In the genomic region with DNA sequence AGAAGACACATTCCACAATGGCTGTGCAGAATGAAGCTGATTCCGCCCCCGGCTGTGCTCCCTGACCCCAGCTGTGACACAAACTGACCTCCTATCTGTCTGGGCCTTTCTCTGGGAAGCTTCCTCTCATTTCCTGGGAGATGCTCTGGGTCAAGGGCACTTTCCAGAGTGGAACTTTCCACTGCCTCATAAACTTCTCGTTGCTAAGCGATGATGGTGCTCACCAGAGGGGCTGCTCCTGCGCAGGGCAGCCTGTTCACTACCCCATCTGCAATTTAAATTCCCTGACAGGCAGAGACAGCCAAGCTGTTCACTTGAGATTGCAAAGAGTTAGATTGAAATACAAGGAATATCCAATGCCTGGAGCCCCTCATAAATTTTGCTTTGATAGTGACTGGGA, we compare ENCODE assay signal across 16 mouse cellular contexts.
DNase-seq lines count a peak whose midpoint lies in the region; ATAC-seq and TF ChIP-seq lines count a peak whose summit lies in the region.
"Had no signal": no experiment of that assay in that cellular context is flagged by ENCODE, and none has a peak within 500 bp of the region (broad histone marks: within the 10 kb centered on the region; RNA-seq: fewer than 3 reads in every experiment).

No protein-coding gene starts in this region.

- WGBS in forebrain, embryonic 14.5 days = 65% methylated on average over 5 of the region's 5 CpGs
- 75% methylated on average over 5 of the region's 5 CpGs for WGBS in forebrain, embryonic 10.5 days
- 23% methylated on average over 5 of the region's 5 CpGs for WGBS in kidney, postnatal 0 days

- peak; percentile 61 for DNase-seq in forebrain, embryonic 14.5 days (ENCODE audit: low spot score)
- no peak for DNase-seq in forebrain, embryonic 10.5 days (ENCODE audit: extremely low spot score, low spot score)
- peak; percentile 73 for DNase-seq in brain, embryonic 14.5 days (ENCODE audit: low read depth)
- DNase-seq in kidney, postnatal 0 days (ENCODE audit: low spot score) = peak; percentile 77
- DNase-seq in neural tube, embryonic 10.5 days (ENCODE audit: extremely low spot score, low spot score) = peak; percentile 17
- DNase-seq in spleen, postnatal 14 days (ENCODE audit: low spot score in 2 of 2) = no peak
- DNase-seq in cerebellum, adult 9-11 months = no peak
- DNase-seq in ovary, postnatal 14 days (ENCODE audit: low spot score) = no peak
- DNase-seq: adrenal gland, postnatal 10 days; cerebellum, adult 18-20 months; left cerebral cortex, postnatal 4 days; lung, embryonic 14.5 days; right cerebral cortex, adult 18-20 months had no signal

- no peaks in the 10 kb centered on the region for H3K9me3 ChIP-seq in forebrain, embryonic 14.5 days (replicated peaks; ENCODE audit: control insufficient read depth, low read length)
- H3K9me3 ChIP-seq in forebrain, embryonic 10.5 days = no peaks in the 10 kb centered on the region
- no peaks in the 10 kb centered on the region for H3K9me3 ChIP-seq in kidney, postnatal 0 days (replicated peaks; ENCODE audit: low read length)
- H3K9me3 ChIP-seq: embryonic facial prominence, embryonic 15.5 days; heart, embryonic 15.5 days had no signal

- ATAC-seq in forebrain, embryonic 14.5 days = peak; percentile 55; the same call in 1 of the 2 replicates
- no peak; the same call in 1 of the 2 replicates for ATAC-seq in kidney, postnatal 0 days (replicated peaks; ENCODE audit: low FRiP score, low read depth)

- H3K36me3 ChIP-seq in forebrain, embryonic 14.5 days (ENCODE audit: control insufficient read depth, insufficient read depth, low read length) = no peaks in the 10 kb centered on the region
- no peaks in the 10 kb centered on the region for H3K36me3 ChIP-seq in forebrain, embryonic 10.5 days (replicated peaks)
- no peaks in the 10 kb centered on the region for H3K36me3 ChIP-seq in kidney, postnatal 0 days (ENCODE audit: insufficient read depth, low read length)
- H3K36me3 ChIP-seq: embryonic facial prominence, embryonic 15.5 days; heart, embryonic 15.5 days had no signal

- no peak for TF ChIP-seq POLR2A in brain, embryonic 14.5 days (IDR thresholded peaks at IDR 0.05; ENCODE audit: borderline replicate concordance, extremely low read depth, insufficient read depth, insufficient read length, poor library complexity, severe bottlenecking)

- H3K4me2 ChIP-seq in forebrain, embryonic 14.5 days (ENCODE audit: low read length) = no peak overlapping the region
- peak overlapping the region; percentile 36 for H3K4me2 ChIP-seq in kidney, postnatal 0 days (ENCODE audit: low read length)
- H3K4me2 ChIP-seq: embryonic facial prominence, embryonic 15.5 days; heart, embryonic 15.5 days; lung, embryonic 14.5 days had no signal

- 0 out of 2 replicates have a peak overlapping the region, but pooled peaks have one; percentile 44 for H3K27ac ChIP-seq in forebrain, embryonic 14.5 days (ENCODE audit: low read depth, low read length)
- H3K27ac ChIP-seq in forebrain, embryonic 10.5 days = no peak overlapping the region
- H3K27ac ChIP-seq in kidney, postnatal 0 days = no peak overlapping the region
- H3K27ac ChIP-seq: embryonic facial prominence, embryonic 15.5 days; gastrocnemius, adult 2 months; heart, embryonic 15.5 days had no signal

- H3K4me3 ChIP-seq in forebrain, embryonic 14.5 days (ENCODE audit: low read depth, low read length) = no peak overlapping the region
- H3K4me3 ChIP-seq in forebrain, embryonic 10.5 days = no peak overlapping the region
- no peak overlapping the region for H3K4me3 ChIP-seq in kidney, postnatal 0 days (replicated peaks; ENCODE audit: low read depth, low read length)
- H3K4me3 ChIP-seq: embryonic facial prominence, embryonic 15.5 days; gastrocnemius, adult 2 months; heart, embryonic 15.5 days had no signal

- no peaks in the 10 kb centered on the region for H3K27me3 ChIP-seq in forebrain, embryonic 14.5 days (replicated peaks; ENCODE audit: control insufficient read depth, insufficient read depth, low read length)
- 0 out of 2 replicates have a peak, but pooled peaks cover 9% of the 10 kb centered on the region for H3K27me3 ChIP-seq in forebrain, embryonic 10.5 days (ENCODE audit: poor library complexity, severe bottlenecking)
- H3K27me3 ChIP-seq in kidney, postnatal 0 days (ENCODE audit: insufficient read depth, low read length) = no peaks in the 10 kb centered on the region

- no peak overlapping the region for H3K9ac ChIP-seq in forebrain, embryonic 14.5 days (ENCODE audit: low read length)
- H3K9ac ChIP-seq in kidney, postnatal 0 days (ENCODE audit: low read depth, low read length) = no peak overlapping the region
- H3K9ac ChIP-seq: embryonic facial prominence, embryonic 15.5 days; heart, embryonic 15.5 days; lung, embryonic 14.5 days had no signal

- H3K4me1 ChIP-seq in forebrain, embryonic 14.5 days (ENCODE audit: control insufficient read depth, insufficient read depth, low read length) = peaks cover 3% of the 10 kb centered on the region; the same call in 1 of the 2 replicates
- H3K4me1 ChIP-seq in forebrain, embryonic 10.5 days = peaks cover 5% of the 10 kb centered on the region
- peaks cover 7% of the 10 kb centered on the region; the same call in 1 of the 2 replicates for H3K4me1 ChIP-seq in kidney, postnatal 0 days (replicated peaks; ENCODE audit: insufficient read depth, low read length)

- no peak for TF ChIP-seq CTCF in brain, embryonic 14.5 days (IDR thresholded peaks at IDR 0.05; ENCODE audit: borderline replicate concordance, extremely low read depth, insufficient read depth, insufficient read length)
- TF ChIP-seq CTCF in kidney, postnatal 0 days (IDR thresholded peaks at IDR 0.05; ENCODE audit: low read depth) = no peak

Comparison
In these comparisons a context has a peak if more than half of its experiments do, and no peak if none do; other contexts are left out.
1. DNase-seq: peak in forebrain, embryonic 14.5 days (single experiment), brain, embryonic 14.5 days (single experiment), kidney, postnatal 0 days (single experiment) and neural tube, embryonic 10.5 days (single experiment); none in forebrain, embryonic 10.5 days (single experiment), spleen, postnatal 14 days (0 of 2), cerebellum, adult 9-11 months (single experiment) and ovary, postnatal 14 days (single experiment).